In the genomic region with DNA sequence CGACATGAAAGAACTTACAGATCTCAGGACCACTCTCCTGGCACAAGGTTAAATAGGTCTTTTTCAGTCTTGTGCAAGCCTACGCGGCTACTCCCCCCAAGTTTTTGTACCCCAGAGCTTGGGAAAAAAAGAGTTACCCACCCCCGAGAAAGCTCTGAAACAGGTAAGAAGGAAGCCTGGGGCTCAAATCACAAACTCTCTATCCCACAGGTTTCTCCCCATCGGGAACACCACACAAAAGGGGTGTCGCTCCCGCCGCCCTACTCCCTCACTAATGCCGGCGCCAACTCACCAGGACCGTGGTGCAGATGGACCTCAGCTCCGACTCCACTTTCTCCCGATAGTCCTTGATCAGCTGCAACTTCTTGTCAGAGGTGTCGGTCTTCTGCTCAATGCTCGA, we compare ENCODE assay signal across 8 mouse cellular contexts. TPM values are rescaled to one million over a fixed set of nuclear protein-coding genes. Genes with fewer than 3 reads are reported as not detected.
DNase-seq lines count a peak whose midpoint lies in the region; ATAC-seq and TF ChIP-seq lines count a peak whose summit lies in the region.

No protein-coding gene starts in this region.

- peak overlapping the region; percentile 97 for H3K9ac ChIP-seq in lung, embryonic 14.5 days
- peak overlapping the region; percentile 57 for H3K9ac ChIP-seq in intestine, embryonic 15.5 days
- H3K9ac ChIP-seq in midbrain, embryonic 14.5 days (replicated peaks; ENCODE audit: low read length), result peak overlapping the region; percentile 99

- peak overlapping the region; percentile 92 for H3K4me3 ChIP-seq in lung, embryonic 14.5 days (ENCODE audit: low read depth, low read length)
- peak overlapping the region; percentile 66 for H3K4me3 ChIP-seq in brown adipose tissue, adult 24 weeks (ENCODE audit: insufficient read depth, low read depth, low read length)
- H3K4me3 ChIP-seq in forebrain, embryonic 10.5 days, result peak overlapping the region; percentile 83
- H3K4me3 ChIP-seq in intestine, embryonic 15.5 days (replicated peaks), result peak overlapping the region; percentile 90
- peak overlapping the region; percentile 97 for H3K4me3 ChIP-seq in midbrain, embryonic 14.5 days (replicated peaks; ENCODE audit: low read depth, low read length)

- peak; percentile 21 for DNase-seq in lung, embryonic 14.5 days
- DNase-seq in lung, postnatal 25 days (ENCODE audit: low spot score), result no peak
- DNase-seq in forebrain, embryonic 10.5 days (ENCODE audit: extremely low spot score, low spot score), result no peak
- DNase-seq in midbrain, embryonic 14.5 days, result peak; percentile 42
- no peak for DNase-seq in ovary, adult 18-20 months (ENCODE audit: low spot score)
- DNase-seq in gastrocnemius, adult 8-10 months (ENCODE audit: low spot score in 2 of 2), result no peak

- no peaks in the 10 kb centered on the region for H3K27me3 ChIP-seq in lung, embryonic 14.5 days (ENCODE audit: insufficient read depth, low read length)
- H3K27me3 ChIP-seq in forebrain, embryonic 10.5 days (ENCODE audit: poor library complexity, severe bottlenecking), result no peaks in the 10 kb centered on the region
- H3K27me3 ChIP-seq in intestine, embryonic 15.5 days (replicated peaks), result no peaks in the 10 kb centered on the region
- H3K27me3 ChIP-seq in midbrain, embryonic 14.5 days (ENCODE audit: control insufficient read depth, insufficient read depth, low read length), result no peaks in the 10 kb centered on the region

- H3K27ac ChIP-seq in lung, embryonic 14.5 days (ENCODE audit: low read depth), result peak overlapping the region; percentile 51
- peak overlapping the region; percentile 49 for H3K27ac ChIP-seq in brown adipose tissue, adult 24 weeks (replicated peaks; ENCODE audit: low read depth, low read length)
- H3K27ac ChIP-seq in forebrain, embryonic 10.5 days, result peak overlapping the region; percentile 87
- H3K27ac ChIP-seq in intestine, embryonic 15.5 days, result no peak overlapping the region
- H3K27ac ChIP-seq in midbrain, embryonic 14.5 days (replicated peaks; ENCODE audit: low read depth, low read length), result peak overlapping the region; percentile 74

- no peak for TF ChIP-seq CTCF in lung, embryonic 14.5 days (IDR thresholded peaks at IDR 0.05; ENCODE audit: low read depth)

- H3K9me3 ChIP-seq in lung, embryonic 14.5 days (ENCODE audit: low read depth, low read length), result no peaks in the 10 kb centered on the region; the same call in 1 of the 2 replicates
- H3K9me3 ChIP-seq in forebrain, embryonic 10.5 days, result peaks cover 37% of the 10 kb centered on the region
- H3K9me3 ChIP-seq in intestine, embryonic 15.5 days, result no peaks in the 10 kb centered on the region
- H3K9me3 ChIP-seq in midbrain, embryonic 14.5 days (ENCODE audit: control insufficient read depth, low read length), result peaks cover 24% of the 10 kb centered on the region

- peak overlapping the region; percentile 84 for H3K4me2 ChIP-seq in lung, embryonic 14.5 days
- H3K4me2 ChIP-seq in intestine, embryonic 15.5 days (replicated peaks), result peak overlapping the region; percentile 65
- H3K4me2 ChIP-seq in midbrain, embryonic 14.5 days (ENCODE audit: low read length), result peak overlapping the region; percentile 64

- ATAC-seq in lung, embryonic 14.5 days (ENCODE audit: insufficient read depth), result no peak
- no peak for ATAC-seq in intestine, embryonic 15.5 days
- no peak for ATAC-seq in midbrain, embryonic 14.5 days (ENCODE audit: low FRiP score, low TSS enrichment)

- H3K4me1 ChIP-seq in lung, embryonic 14.5 days (ENCODE audit: insufficient read depth), result peaks cover 5% of the 10 kb centered on the region
- peaks cover 4% of the 10 kb centered on the region for H3K4me1 ChIP-seq in brown adipose tissue, adult 24 weeks (ENCODE audit: control insufficient read depth, insufficient read depth, insufficient read length, low read length)
- peaks cover 26% of the 10 kb centered on the region for H3K4me1 ChIP-seq in forebrain, embryonic 10.5 days
- H3K4me1 ChIP-seq in intestine, embryonic 15.5 days (replicated peaks), result peaks cover 4% of the 10 kb centered on the region
- H3K4me1 ChIP-seq in midbrain, embryonic 14.5 days (ENCODE audit: control insufficient read depth, insufficient read depth, low read length), result peaks cover 8% of the 10 kb centered on the region; the same call in 1 of the 2 replicates

- H3K36me3 ChIP-seq in lung, embryonic 14.5 days (ENCODE audit: insufficient read depth), result peaks cover 40% of the 10 kb centered on the region
- peaks cover 47% of the 10 kb centered on the region for H3K36me3 ChIP-seq in forebrain, embryonic 10.5 days (replicated peaks)
- H3K36me3 ChIP-seq in intestine, embryonic 15.5 days, result peaks cover 19% of the 10 kb centered on the region
- H3K36me3 ChIP-seq in midbrain, embryonic 14.5 days (ENCODE audit: control insufficient read depth, insufficient read depth, low read length), result peaks cover 36% of the 10 kb centered on the region

- WGBS in lung, embryonic 14.5 days, result 0% methylated on average over 13 of the region's 15 CpGs
- WGBS in forebrain, embryonic 10.5 days, result under 1% methylated on average over 14 of the region's 15 CpGs
- WGBS in intestine, embryonic 15.5 days, result under 1% methylated on average over 14 of the region's 15 CpGs
- 0% methylated on average over 13 of the region's 15 CpGs for WGBS in midbrain, embryonic 14.5 days

RNA-seq across cellular contexts. Expression of a gene that starts 0.9 kb away (rescaled TPM):
- 805 and 834 TPM in 2 replicates for polyA plus RNA-seq in lung, embryonic 14.5 days (2014; fragmentation: Nextera tagmentation; extraction: Ambion mirVana)
- polyA plus RNA-seq in brown adipose tissue, adult 24 weeks (2012; ENCODE audit: insufficient read depth, insufficient read length, missing spikeins), result 205 and 216 TPM in 2 replicates
- polyA plus RNA-seq in forebrain, embryonic 10.5 days (2016; fragmentation: Nextera tagmentation; extraction: Ambion mirVana), result 1,022 and 1,034 TPM in 2 replicates
- polyA plus RNA-seq in intestine, embryonic 15.5 days (2015; fragmentation: Nextera tagmentation; extraction: Ambion mirVana), result 578 and 671 TPM in 2 replicates
- 1,283 and 1,390 TPM in 2 replicates for polyA plus RNA-seq in midbrain, embryonic 14.5 days (2014; fragmentation: Nextera tagmentation; extraction: Ambion mirVana)
- total RNA-seq in gastrocnemius, adult 8-10 months (2022), result 10 to 100 TPM; 12.4 to 19.9 (median 19.0) TPM

RNA-seq across cellular contexts. Expression of a gene that starts 43.1 kb away (rescaled TPM):
- 45.5 and 50.3 TPM in 2 replicates for polyA plus RNA-seq in lung, embryonic 14.5 days (2014; fragmentation: Nextera tagmentation; extraction: Ambion mirVana)
- 14.9 and 15.6 TPM in 2 replicates for polyA plus RNA-seq in brown adipose tissue, adult 24 weeks (2012; ENCODE audit: insufficient read depth, insufficient read length, missing spikeins)
- polyA plus RNA-seq in forebrain, embryonic 10.5 days (2016; fragmentation: Nextera tagmentation; extraction: Ambion mirVana), result 41.1 and 44.2 TPM in 2 replicates
- polyA plus RNA-seq in intestine, embryonic 15.5 days (2015; fragmentation: Nextera tagmentation; extraction: Ambion mirVana), result 28.9 and 31.7 TPM in 2 replicates
- 14.0 and 22.4 TPM in 2 replicates for polyA plus RNA-seq in midbrain, embryonic 14.5 days (2014; fragmentation: Nextera tagmentation; extraction: Ambion mirVana)
- 10 to 100 TPM; 12.7 to 21.5 (median 17.9) TPM for total RNA-seq in gastrocnemius, adult 8-10 months (2022)

Comparison
In these comparisons a context has a peak if more than half of its experiments do, and no peak if none do; other contexts are left out.
1. DNase-seq: peak in lung, embryonic 14.5 days (single experiment) and midbrain, embryonic 14.5 days (single experiment); none in lung, postnatal 25 days (single experiment), forebrain, embryonic 10.5 days (single experiment), ovary, adult 18-20 months (single experiment) and gastrocnemius, adult 8-10 months (0 of 2).
2. Peak in every context shown above with its lines, with median percentiles within 50 percentile points of each other: H3K4me2 ChIP-seq, H3K4me3 ChIP-seq and H3K9ac ChIP-seq.